Mouse (Mus musculus) stomach, postnatal 0 days (tissue): Measurements from ENCODE around the gene Serpine2. TPM values are rescaled to one million over a fixed set of nuclear protein-coding genes. Genes with fewer than 3 reads are reported as not detected.

Source experiments
- ATAC-seq: fragments of 200-750 bp; cut with Nextera tagmentation; 2 replicates; pipeline ENCODE4 v1.8.0; 2017; ENCODE audit not compliant: low FRiP score, low TSS enrichment
- DNase-seq: peaks from one replicate; pipeline ENCODE4 v3.0.0-alpha.2; 2016; ENCODE audit warnings: low spot score
- H3K27ac ChIP-seq: fragments of 300-500 bp; sonication (generic); replicated peaks from 2 replicates; pipeline ENCODE4 v1.5.1; 2014; ENCODE audit warnings: mild to moderate bottlenecking, control low read depth
- H3K27me3 ChIP-seq: fragments of 300-500 bp; sonication (generic); 2 replicates; pipeline ENCODE4 v1.6.1; 2014; ENCODE audit warnings: low read length; ENCODE audit not compliant: control insufficient read depth, insufficient read depth
- H3K36me3 ChIP-seq: fragments of 300-500 bp; sonication (generic); 2 replicates; pipeline ENCODE4 v1.6.1; 2014; ENCODE audit warnings: low read length, mixed read lengths; ENCODE audit not compliant: control insufficient read depth, insufficient read depth
- H3K4me1 ChIP-seq: fragments of 300-500 bp; sonication (generic); replicated peaks from 2 replicates; pipeline ENCODE4 v1.6.1; 2014; ENCODE audit warnings: antibody characterized with exemption; ENCODE audit not compliant: control insufficient read depth, insufficient read depth
- H3K4me2 ChIP-seq: fragments of 300-500 bp; sonication (generic); replicated peaks from 2 replicates; pipeline ENCODE4 v1.6.1; 2014; ENCODE audit warnings: low read depth, mild to moderate bottlenecking, control low read depth, moderate library complexity
- H3K4me3 ChIP-seq: fragments of 300-500 bp; sonication (generic); 2 replicates; pipeline ENCODE4 v1.5.1; 2014; ENCODE audit warnings: low read depth, low read length, control low read depth
- H3K9ac ChIP-seq: fragments of 300-500 bp; sonication (generic); 2 replicates; pipeline ENCODE4 v1.6.1; 2014; ENCODE audit warnings: mild to moderate bottlenecking, low read length, control low read depth, mixed read lengths
- H3K9me3 ChIP-seq: fragments of 300-500 bp; sonication (generic); 2 replicates; pipeline ENCODE4 v1.6.1; 2016; ENCODE audit warnings: low read length; ENCODE audit not compliant: control insufficient read depth
- CTCF ChIP-seq: IDR thresholded peaks from 2 replicates; pipeline ENCODE4 v1.5.1; 2016; ENCODE audit warnings: antibody characterized with exemption, low read depth, mild to moderate bottlenecking, moderate library complexity
- EP300 ChIP-seq: optimal IDR thresholded peaks from 2 replicates; pipeline ENCODE3; 2016; ENCODE audit warnings: antibody characterized with exemption
- WGBS: fragments of 180-500 bp; shearing (Covaris S2); extraction: QIAGEN DNeasy Blood & Tissue Kit; methylation state at CpG from one replicate; pipeline ENCODE4 v1.1.7; 2014; 5-methylcytosine and 5-hydroxymethylcytosine counted together
- polyA plus RNA-seq: library from polyadenylated mRNA; unstranded; fragments of >200 nt; fragmentation: Nextera tagmentation; extraction: Ambion mirVana; gene quantifications from 2 replicates; pipeline ENCODE4 v1.2.1, GENCODE M21; 2015

The Serpine2 gene
- polyA plus RNA-seq, 1 experiment from 2014 or later: 45.7 TPM

- Histone ChIP-seq H3K9ac (no peak overlapping the region), H3K27me3 (no peaks in the 10 kb centered on the region), H3K27ac (no peak overlapping the region), H3K4me2 (no peak overlapping the region), H3K9me3 (no peaks in the 10 kb centered on the region), H3K36me3 (no peaks in the 10 kb centered on the region), H3K4me1 (peaks cover 4% of the 10 kb centered on the region), H3K4me3 (no peak overlapping the region)
- no peak for ATAC-seq
- no peak for DNase-seq
- 43% methylated on average over 2 of the region's 2 CpGs for WGBS
- no peak for TF ChIP-seq EP300
These were observed 102.0 kb downstream of the Serpine2 start for GRCm38 (mm10) chr1:79759006-79759405.

GRCm38 (mm10) chr1:79757597-79757996, 103.4 kb downstream of the Serpine2 start:
- TF ChIP-seq CTCF: no peak
- TF ChIP-seq EP300: no peak
- peaks cover 4% of the 10 kb centered on the region for H3K4me1 ChIP-seq
- no peak overlapping the region for H3K4me2 ChIP-seq
- no peak overlapping the region; the same call in 1 of the 2 replicates for H3K27ac ChIP-seq
- no peaks in the 10 kb centered on the region for H3K9me3 ChIP-seq
- no peak overlapping the region for H3K9ac ChIP-seq
- DNase-seq (no peak), ATAC-seq (no peak)
- no peak overlapping the region for H3K4me3 ChIP-seq
- no peaks in the 10 kb centered on the region for H3K27me3 ChIP-seq
- 63% methylated on average over 4 of the region's 4 CpGs for WGBS
- H3K36me3 ChIP-seq: no peaks in the 10 kb centered on the region

- H3K9me3 ChIP-seq: no peaks in the 10 kb centered on the region
- no peaks in the 10 kb centered on the region for H3K36me3 ChIP-seq
- no peak for ATAC-seq
- no peaks in the 10 kb centered on the region for H3K27me3 ChIP-seq
- 60% methylated on average over 7 of the region's 7 CpGs for WGBS
- H3K4me2 ChIP-seq: no peak overlapping the region
- H3K9ac ChIP-seq: no peak overlapping the region
- DNase-seq: no peak
- no peak for TF ChIP-seq CTCF
- TF ChIP-seq EP300: no peak
- peaks cover 4% of the 10 kb centered on the region for H3K4me1 ChIP-seq
- no peak overlapping the region for H3K4me3 ChIP-seq
- no peak overlapping the region for H3K27ac ChIP-seq
These were observed 103.8 kb downstream of the Serpine2 start for GRCm38 (mm10) chr1:79757161-79757560.

GRCm38 (mm10) chr1:79756417-79756816, 104.6 kb downstream of the Serpine2 start:
- H3K4me3 ChIP-seq: no peak overlapping the region
- peaks cover 4% of the 10 kb centered on the region for H3K4me1 ChIP-seq
- H3K9ac ChIP-seq: no peak overlapping the region
- WGBS: 95% methylated on average over 5 of the region's 5 CpGs
- no peak overlapping the region for H3K4me2 ChIP-seq
- H3K27me3 ChIP-seq: no peaks in the 10 kb centered on the region
- DNase-seq: no peak
- H3K27ac ChIP-seq: no peak overlapping the region
- no peaks in the 10 kb centered on the region for H3K36me3 ChIP-seq
- TF ChIP-seq CTCF (no peak), EP300 (no peak)
- no peaks in the 10 kb centered on the region for H3K9me3 ChIP-seq
- ATAC-seq: no peak

GRCm38 (mm10) chr1:79755376-79755775, 105.6 kb downstream of the Serpine2 start:
- Histone ChIP-seq H3K9me3 (no peaks in the 10 kb centered on the region), H3K4me1 (no peaks in the 10 kb centered on the region; the same call in 1 of the 2 replicates), H3K27me3 (no peaks in the 10 kb centered on the region), H3K36me3 (no peaks in the 10 kb centered on the region), H3K4me3 (no peak overlapping the region), H3K4me2 (no peak overlapping the region), H3K27ac (no peak overlapping the region), H3K9ac (no peak overlapping the region)
- no peak for TF ChIP-seq EP300
- TF ChIP-seq CTCF: no peak
- ATAC-seq: no peak
- no peak for DNase-seq
- 39% methylated on average over 2 of the region's 2 CpGs for WGBS

- Histone ChIP-seq H3K4me1 (no peaks in the 10 kb centered on the region; the same call in 1 of the 2 replicates), H3K9ac (no peak overlapping the region), H3K36me3 (no peaks in the 10 kb centered on the region), H3K4me2 (no peak overlapping the region), H3K4me3 (no peak overlapping the region), H3K27me3 (no peaks in the 10 kb centered on the region), H3K27ac (no peak overlapping the region), H3K9me3 (no peaks in the 10 kb centered on the region)
- no peak for TF ChIP-seq EP300
- no peak for TF ChIP-seq CTCF
- 80% methylated on average over 3 of the region's 3 CpGs for WGBS
- DNase-seq: no peak
- no peak for ATAC-seq
These were observed 106.0 kb downstream of the Serpine2 start for GRCm38 (mm10) chr1:79754936-79755335.
